Mouse (Mus musculus) stomach, embryonic 15.5 days (tissue): Measurements from ENCODE around the gene Tax1bp3. TPM values are rescaled to one million over a fixed set of nuclear protein-coding genes. Genes with fewer than 3 reads are reported as not detected.

ENCODE experiments used
- ATAC-seq: fragments of 200-750 bp; cut with Nextera tagmentation; 2 replicates; pipeline ENCODE4 v1.8.0; 2017; ENCODE audit warnings: low read depth, moderate number of reproducible peaks, moderate TSS enrichment; ENCODE audit not compliant: insufficient read depth, low FRiP score
- H3K27ac ChIP-seq: fragments of 300-500 bp; sonication (generic); 2 replicates; pipeline ENCODE4 v1.5.1; 2015; ENCODE audit warnings: mild to moderate bottlenecking, inconsistent platforms
- H3K27me3 ChIP-seq: fragments of 300-500 bp; sonication (generic); replicated peaks from 2 replicates; pipeline ENCODE4 v1.6.1; 2015; ENCODE audit warnings: inconsistent platforms
- H3K36me3 ChIP-seq: fragments of 300-500 bp; sonication (generic); 2 replicates; pipeline ENCODE4 v1.6.1; 2015; ENCODE audit warnings: inconsistent platforms
- H3K4me1 ChIP-seq: fragments of 300-500 bp; sonication (generic); 2 replicates; pipeline ENCODE4 v1.6.1; 2015; ENCODE audit warnings: inconsistent platforms
- H3K4me2 ChIP-seq: fragments of 300-500 bp; sonication (generic); 2 replicates; pipeline ENCODE4 v1.6.1; 2015; ENCODE audit warnings: mild to moderate bottlenecking, inconsistent platforms
- H3K4me3 ChIP-seq: fragments of 300-500 bp; sonication (generic); replicated peaks from 2 replicates; pipeline ENCODE4 v1.5.1; 2015; ENCODE audit warnings: inconsistent platforms
- H3K9ac ChIP-seq: fragments of 300-500 bp; sonication (generic); 2 replicates; pipeline ENCODE4 v1.6.1; 2015; ENCODE audit warnings: inconsistent platforms
- H3K9me3 ChIP-seq: fragments of 300-500 bp; sonication (generic); 2 replicates; pipeline ENCODE4 v1.6.1; 2016; ENCODE audit warnings: inconsistent platforms
- WGBS: fragments of 180-500 bp; shearing (Covaris S2); methylation state at CpG from one replicate; pipeline ENCODE4 v1.1.7; 2015; 5-methylcytosine and 5-hydroxymethylcytosine counted together
- polyA plus RNA-seq: library from polyadenylated mRNA; unstranded; fragments of >200 nt; fragmentation: Nextera tagmentation; extraction: Ambion mirVana; gene quantifications from 2 replicates; pipeline ENCODE4 v1.2.1, GENCODE M21; 2015

Tax1bp3 gene
- polyA plus RNA-seq, 1 experiment from 2014 or later, result 211 TPM

DNA sequence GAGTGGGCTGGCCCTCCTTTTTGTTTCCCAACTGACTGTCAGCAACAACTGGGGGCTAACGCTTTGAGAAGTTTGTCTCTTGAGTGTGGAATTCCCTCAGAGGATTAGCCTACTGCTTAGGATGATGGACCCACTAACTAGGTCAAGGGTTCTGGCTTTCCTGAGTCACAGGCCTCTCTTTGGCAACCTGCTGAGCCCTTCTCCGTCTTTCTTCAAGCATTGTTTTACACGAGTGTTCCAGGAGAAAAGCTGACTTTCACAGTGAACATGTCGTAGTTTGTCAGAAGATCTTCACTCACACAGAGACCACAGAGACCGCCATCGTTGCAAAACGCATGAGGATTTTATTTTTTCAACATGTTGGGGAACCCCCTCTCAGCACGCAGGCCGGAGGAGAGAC, 28.7 kb upstream of the Tax1bp3 start:
- Histone ChIP-seq H3K27me3 (no peaks in the 10 kb centered on the region), H3K9me3 (no peaks in the 10 kb centered on the region), H3K36me3 (no peaks in the 10 kb centered on the region), H3K9ac (no peak overlapping the region), H3K27ac (no peak overlapping the region), H3K4me2 (no peak overlapping the region), H3K4me3 (no peak overlapping the region), H3K4me1 (no peaks in the 10 kb centered on the region)
- no peak for ATAC-seq
- 82% methylated on average over 9 of the region's 9 CpGs for WGBS

DNA sequence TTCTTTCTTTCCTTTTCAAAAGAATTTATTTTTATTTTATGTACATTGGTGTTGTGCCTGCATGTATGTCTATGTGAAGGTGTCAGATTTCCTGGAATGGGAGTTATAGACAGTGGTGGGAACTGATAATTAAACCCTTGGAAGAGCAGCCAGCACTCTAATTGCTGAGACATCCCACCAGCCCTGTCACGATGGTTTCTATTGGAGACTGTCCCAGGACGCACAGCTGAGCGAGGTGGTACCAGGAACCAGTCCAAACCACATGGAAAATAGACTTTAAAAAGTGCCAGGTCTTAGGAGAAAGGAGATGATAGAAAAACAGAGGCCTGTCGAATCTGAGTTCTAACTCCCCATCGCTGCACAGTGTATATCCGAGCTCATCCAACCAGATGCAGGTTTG, 21.8 kb upstream of the Tax1bp3 start:
- H3K9me3 ChIP-seq, result no peaks in the 10 kb centered on the region
- H3K27me3 ChIP-seq, result peaks cover 9% of the 10 kb centered on the region; the same call in 1 of the 2 replicates
- H3K36me3 ChIP-seq, result no peaks in the 10 kb centered on the region
- H3K9ac ChIP-seq, result no peak overlapping the region
- no peak overlapping the region for H3K4me2 ChIP-seq
- H3K4me1 ChIP-seq, result no peaks in the 10 kb centered on the region
- no peak for ATAC-seq
- H3K27ac ChIP-seq, result no peak overlapping the region
- 69% methylated on average over 6 of the region's 6 CpGs for WGBS
- no peak overlapping the region for H3K4me3 ChIP-seq

DNA sequence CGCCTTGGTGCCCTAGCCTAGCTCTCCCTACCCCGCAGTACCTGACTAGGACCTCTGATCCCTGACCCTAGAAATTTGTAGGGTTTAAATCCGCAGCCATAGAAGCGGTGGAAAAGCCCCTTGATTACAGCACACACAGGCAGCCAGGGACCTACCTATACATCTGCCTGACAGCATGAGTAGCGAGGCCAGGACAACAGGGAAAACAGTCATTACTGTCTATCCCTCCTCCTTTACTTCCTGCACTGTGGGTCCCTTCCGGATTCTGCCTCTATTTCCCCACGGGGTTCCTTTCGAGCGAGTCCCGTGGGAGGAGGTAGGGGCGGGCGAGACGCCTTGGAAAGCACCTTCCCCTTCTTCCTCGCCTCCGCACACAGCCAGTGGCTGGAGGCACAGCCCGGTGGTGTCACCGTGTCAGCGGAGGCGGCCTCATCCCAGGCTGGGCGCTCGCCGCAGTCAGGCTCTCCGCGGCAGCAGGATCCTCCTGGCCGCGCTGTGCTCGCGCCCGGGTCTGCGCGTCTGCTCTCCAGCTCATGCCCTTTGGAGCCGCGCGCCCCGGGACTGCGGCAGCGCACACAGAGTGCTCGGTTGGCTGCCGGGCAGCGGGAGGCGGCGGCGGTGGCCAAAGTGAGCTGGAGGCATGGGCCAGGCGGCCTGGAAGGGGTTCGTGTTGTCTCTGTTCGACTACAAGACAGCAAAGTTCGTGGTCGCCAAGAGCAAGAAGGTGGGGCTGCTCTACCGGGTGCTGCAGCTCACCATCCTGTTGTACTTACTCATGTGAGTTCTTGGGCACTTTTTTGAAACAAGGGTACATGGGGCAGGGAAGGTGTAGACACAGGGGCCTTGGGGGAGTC, 16.7 kb upstream of the Tax1bp3 start, which contains the start of gene P2rx5:
Gene P2rx5 (plus strand): TSS at position 465 of the 854 bp plus-strand sequence.
- peak within 1 kb of the TSS; percentile 38 for H3K4me3 ChIP-seq
- WGBS, result 2% methylated on average over 49 of the region's 49 CpGs
- H3K27ac ChIP-seq, result no peak within 1 kb of the TSS
- peak; percentile 67 for ATAC-seq
- H3K4me2 ChIP-seq, result peak within 1 kb of the TSS; percentile 78
- H3K36me3 ChIP-seq, result no peaks in the 10 kb centered on the region
- peaks cover 15% of the 10 kb centered on the region; the same call in 1 of the 2 replicates for H3K27me3 ChIP-seq
- H3K9me3 ChIP-seq, result no peaks in the 10 kb centered on the region
- H3K4me1 ChIP-seq, result no peaks in the 10 kb centered on the region
- H3K9ac ChIP-seq, result no peak within 1 kb of the TSS

GRCm38 (mm10) chr11:73160811-73161200, 16.1 kb upstream of the Tax1bp3 start:
- ATAC-seq, result no peak

GRCm38 (mm10) chr11:73161616-73162015, 15.3 kb upstream of the Tax1bp3 start:
- Histone ChIP-seq H3K4me1 (no peaks in the 10 kb centered on the region), H3K9me3 (no peaks in the 10 kb centered on the region), H3K27ac (no peak overlapping the region), H3K9ac (no peak overlapping the region), H3K36me3 (no peaks in the 10 kb centered on the region), H3K4me3 (no peak overlapping the region), H3K27me3 (peaks cover 15% of the 10 kb centered on the region; the same call in 1 of the 2 replicates), H3K4me2 (no peak overlapping the region)
- WGBS, result 83% methylated on average over 4 of the region's 4 CpGs
- no peak for ATAC-seq

More at GRCm38 (mm10) chr11:73160811-73161200, 16.1 kb upstream of the Tax1bp3 start:
- Histone ChIP-seq H3K4me3 (peak overlapping the region; percentile 38), H3K4me1 (no peaks in the 10 kb centered on the region), H3K4me2 (peak overlapping the region; percentile 78), H3K36me3 (no peaks in the 10 kb centered on the region), H3K27me3 (peaks cover 15% of the 10 kb centered on the region; the same call in 1 of the 2 replicates), H3K9ac (no peak overlapping the region), H3K9me3 (no peaks in the 10 kb centered on the region), H3K27ac (no peak overlapping the region)
- 30% methylated on average over 6 of the region's 6 CpGs for WGBS

DNA sequence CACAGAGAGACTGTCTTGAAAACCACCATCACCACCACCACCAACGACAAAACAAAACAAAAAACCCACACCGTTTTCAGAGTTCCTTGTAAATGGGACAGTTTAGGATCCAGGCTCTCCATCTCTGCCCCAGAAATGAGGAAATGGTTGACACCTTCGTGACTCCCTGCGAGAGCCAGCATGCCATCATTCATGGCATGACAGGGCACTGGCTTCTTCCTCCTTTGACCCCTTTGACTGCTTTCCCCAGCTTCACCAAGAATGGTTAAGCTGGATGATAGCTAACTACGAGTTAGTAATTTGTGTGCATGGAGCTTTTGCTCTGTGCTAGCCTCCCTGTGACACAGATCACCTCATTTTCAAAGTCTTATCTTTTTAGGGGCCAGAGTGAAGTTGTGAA, 14.6 kb upstream of the Tax1bp3 start:
- no peaks in the 10 kb centered on the region for H3K4me1 ChIP-seq
- H3K36me3 ChIP-seq, result no peaks in the 10 kb centered on the region
- H3K27me3 ChIP-seq, result peaks cover 15% of the 10 kb centered on the region; the same call in 1 of the 2 replicates
- H3K4me3 ChIP-seq, result no peak overlapping the region
- H3K9ac ChIP-seq, result no peak overlapping the region
- no peaks in the 10 kb centered on the region for H3K9me3 ChIP-seq
- no peak overlapping the region for H3K4me2 ChIP-seq
- H3K27ac ChIP-seq, result no peak overlapping the region
- no peak for ATAC-seq
- WGBS, result 49% methylated on average over 5 of the region's 5 CpGs

DNA sequence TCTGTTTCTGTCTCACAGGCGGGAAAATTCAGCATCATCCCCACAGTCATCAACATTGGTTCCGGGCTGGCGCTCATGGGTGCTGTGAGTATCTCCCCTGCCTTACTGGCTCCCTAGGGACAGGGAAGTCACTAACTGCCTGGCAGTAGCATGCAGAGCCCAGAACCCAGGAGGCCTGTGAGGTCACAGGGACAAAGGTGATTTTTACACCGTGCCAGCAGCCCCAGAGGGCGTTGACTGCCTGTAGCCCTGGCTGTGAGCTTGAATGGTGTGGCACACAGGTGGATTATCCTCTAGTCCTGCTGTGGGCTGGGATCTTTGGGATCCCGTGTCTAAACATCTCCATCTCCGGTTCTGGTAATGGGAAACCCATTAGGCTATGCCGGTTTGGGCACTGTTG, 8.8 kb upstream of the Tax1bp3 start:
- WGBS, result 84% methylated on average over 8 of the region's 8 CpGs
- Histone ChIP-seq H3K4me2 (no peak overlapping the region), H3K9me3 (no peaks in the 10 kb centered on the region), H3K27ac (no peak overlapping the region), H3K36me3 (no peaks in the 10 kb centered on the region), H3K27me3 (no peaks in the 10 kb centered on the region), H3K4me1 (peaks cover 12% of the 10 kb centered on the region), H3K9ac (no peak overlapping the region), H3K4me3 (no peak overlapping the region)
- no peak for ATAC-seq

DNA sequence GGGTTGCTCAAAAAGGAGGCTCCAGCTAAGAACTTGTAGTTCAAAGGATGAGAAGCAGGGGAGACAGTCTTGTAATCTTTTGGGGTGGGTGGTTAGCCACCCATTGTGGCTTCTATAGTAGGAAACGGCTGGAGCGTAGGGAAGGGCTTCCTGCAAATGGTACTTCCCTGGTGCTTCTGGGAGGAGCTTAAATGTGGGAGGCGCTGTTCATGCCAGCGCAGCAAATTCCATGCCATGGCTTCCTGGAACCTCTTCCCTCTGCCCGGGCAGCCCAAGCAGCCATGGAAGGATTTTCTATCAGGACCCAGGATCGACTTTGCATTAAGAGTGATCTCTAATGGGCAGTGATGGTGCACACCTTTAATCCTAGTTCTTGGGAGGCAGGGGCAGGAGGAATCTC, 8.3 kb upstream of the Tax1bp3 start:
- Histone ChIP-seq H3K9ac (no peak overlapping the region), H3K9me3 (no peaks in the 10 kb centered on the region), H3K4me3 (no peak overlapping the region), H3K4me2 (no peak overlapping the region), H3K4me1 (peaks cover 12% of the 10 kb centered on the region), H3K27ac (no peak overlapping the region), H3K36me3 (no peaks in the 10 kb centered on the region), H3K27me3 (no peaks in the 10 kb centered on the region)
- ATAC-seq, result no peak
- 81% methylated on average over 6 of the region's 6 CpGs for WGBS

- 52% methylated on average over 4 of the region's 4 CpGs for WGBS
- no peak for ATAC-seq
- Histone ChIP-seq H3K27ac (no peak overlapping the region), H3K36me3 (0 out of 2 replicates have a peak, but pooled peaks cover under 1% of the 10 kb centered on the region), H3K9me3 (no peaks in the 10 kb centered on the region), H3K4me3 (no peak overlapping the region), H3K27me3 (no peaks in the 10 kb centered on the region), H3K9ac (no peak overlapping the region), H3K4me2 (no peak overlapping the region), H3K4me1 (peaks cover 12% of the 10 kb centered on the region)
These were observed 7.7 kb upstream of the Tax1bp3 start for GRCm38 (mm10) chr11:73169231-73169630.

GRCm38 (mm10) chr11:73172186-73172585, 4.7 kb upstream of the Tax1bp3 start:
- Histone ChIP-seq H3K4me2 (no peak overlapping the region), H3K36me3 (0 out of 2 replicates have a peak, but pooled peaks cover 5% of the 10 kb centered on the region), H3K4me1 (peaks cover 19% of the 10 kb centered on the region), H3K9ac (no peak overlapping the region), H3K27me3 (no peaks in the 10 kb centered on the region), H3K4me3 (no peak overlapping the region), H3K27ac (peak overlapping the region; percentile 44; the same call in 1 of the 2 replicates), H3K9me3 (no peaks in the 10 kb centered on the region)
- 27% methylated on average over 5 of the region's 5 CpGs for whole genome bisulfite sequencing
- ATAC-seq, result no peak

- peaks cover 31% of the 10 kb centered on the region for H3K4me1 ChIP-seq
- 27% methylated on average over 8 of the region's 8 CpGs for WGBS
- H3K27me3 ChIP-seq, result no peaks in the 10 kb centered on the region
- H3K27ac ChIP-seq, result no peak overlapping the region; the same call in 1 of the 2 replicates
- H3K36me3 ChIP-seq, result 0 out of 2 replicates have a peak, but pooled peaks cover 6% of the 10 kb centered on the region
- 0 out of 2 replicates have a peak overlapping the region, but pooled peaks have one; percentile 80 for H3K9ac ChIP-seq
- H3K4me2 ChIP-seq, result peak overlapping the region; percentile 65
- no peaks in the 10 kb centered on the region for H3K9me3 ChIP-seq
- peak overlapping the region; percentile 71 for H3K4me3 ChIP-seq
- no peak for ATAC-seq
These were observed 1.3 kb upstream of the Tax1bp3 start for GRCm38 (mm10) chr11:73175612-73176011.

DNA sequence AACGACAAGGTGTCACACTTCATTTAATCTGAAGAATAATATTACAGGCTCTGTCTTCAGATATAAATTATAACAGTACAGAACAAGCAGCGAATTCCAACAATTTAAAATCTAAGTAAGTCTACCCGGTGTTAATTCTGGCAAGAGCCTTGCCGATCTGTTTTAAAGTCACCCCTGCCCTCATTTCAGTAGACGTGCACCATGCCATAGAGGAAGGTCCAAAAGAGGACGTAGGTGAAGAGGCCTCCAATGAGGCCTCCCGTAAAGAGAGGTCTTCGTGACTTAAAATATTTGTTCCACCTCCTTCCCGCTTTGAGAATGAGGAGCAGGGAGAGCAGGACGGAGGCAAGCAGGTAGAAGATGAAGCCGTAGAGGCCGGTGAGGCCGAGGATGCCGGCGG, 697 bp upstream of the Tax1bp3 start:
- H3K36me3 ChIP-seq, result 0 out of 2 replicates have a peak, but pooled peaks cover 8% of the 10 kb centered on the region
- no peaks in the 10 kb centered on the region for H3K27me3 ChIP-seq
- H3K9me3 ChIP-seq, result no peaks in the 10 kb centered on the region
- H3K4me3 ChIP-seq, result peak overlapping the region; percentile 71
- 1% methylated on average over 15 of the region's 15 CpGs for whole genome bisulfite sequencing
- peak overlapping the region; percentile 74 for H3K27ac ChIP-seq
- no peak for ATAC-seq
- peak overlapping the region; percentile 80 for H3K9ac ChIP-seq
- peaks cover 31% of the 10 kb centered on the region for H3K4me1 ChIP-seq
- peak overlapping the region; percentile 65 for H3K4me2 ChIP-seq
